Mouse (Mus musculus) cerebellum, adult 2 months (tissue): ENCODE measurements around the gene Nr1h3.

Source experiments
- CTCF ChIP-seq: fragments of 200-500 bp; IDR thresholded peaks from 2 replicates; pipeline ENCODE4 v1.5.1; 2011; ENCODE audit warnings: low read depth, mild to moderate bottlenecking, control low read depth, low read length, moderate library complexity, borderline replicate concordance; ENCODE audit not compliant: insufficient read depth
- POLR2A ChIP-seq: fragments of 200-500 bp; IDR thresholded peaks from 2 replicates; pipeline ENCODE4 v1.6.1; 2011; ENCODE audit warnings: low read length, control low read depth, borderline replicate concordance; ENCODE audit not compliant: insufficient read depth

DNA sequence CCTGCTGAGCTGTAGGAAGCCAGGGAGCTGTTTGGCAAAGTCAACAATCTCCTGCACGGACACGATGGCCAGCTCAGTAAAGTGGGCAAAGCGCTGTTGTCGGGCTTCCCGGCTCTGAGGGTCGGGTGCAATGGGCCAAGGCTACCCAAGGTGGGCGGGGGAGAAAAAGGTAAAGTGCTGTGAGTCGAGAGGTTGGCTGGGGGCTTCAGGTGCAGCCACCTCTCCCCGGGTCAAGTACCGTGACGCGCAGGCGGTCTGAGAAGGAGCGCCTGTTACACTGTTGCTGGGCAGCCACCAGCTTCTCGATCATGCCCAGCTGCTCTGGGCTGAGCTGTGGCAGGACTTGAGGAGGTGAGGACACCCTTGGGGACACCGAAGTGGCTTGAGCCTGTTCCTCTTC is 12.1 kb downstream of the Nr1h3 start:
- TF ChIP-seq CTCF (no peak), POLR2A (no peak)
